Mouse (Mus musculus) embryonic fibroblast, embryonic 13.5 days (primary cell): Measurements from ENCODE around the gene Tfpt.

Source experiments
- CTCF ChIP-seq: IDR thresholded peaks from 2 replicates; pipeline ENCODE4 v1.5.1; 2011; ENCODE audit warnings: mild to moderate bottlenecking, control low read depth, low read length, moderate library complexity, borderline replicate concordance; ENCODE audit not compliant: insufficient read depth
- POLR2A ChIP-seq: IDR thresholded peaks from 2 replicates; pipeline ENCODE4 v1.6.1; 2011; ENCODE audit warnings: low read depth, mild to moderate bottlenecking, control low read depth, low read length, moderate library complexity

- TF ChIP-seq CTCF (no peak), POLR2A (no peak)
These were observed 14.6 kb upstream of the Tfpt start for GRCm38 (mm10) chr7:3644348-3644671.
